Mouse (Mus musculus) hematopoietic stem cell, adult 5-6 weeks (primary cell): ENCODE results near the gene Epb41. TPM values are rescaled to one million over a fixed set of nuclear protein-coding genes. Genes with fewer than 3 reads are reported as not detected.

ENCODE experiments used
- ATAC-seq, 2 experiments: fragments of 125-278 bp in 1 of 2; replicated peaks in 1 of 2; 2 replicates each; pipeline ENCODE4 v1.8.0; 2016 to 2017; ENCODE audit warnings: inconsistent platforms in 2 of 2, mild to moderate bottlenecking in 2 of 2, moderate number of reproducible peaks in 2 of 2, low read depth in 1 of 2, moderate TSS enrichment in 1 of 2; ENCODE audit not compliant: low FRiP score in 2 of 2, poor library complexity in 2 of 2, severe bottlenecking in 2 of 2, insufficient read depth in 1 of 2, low TSS enrichment in 1 of 2
- total RNA-seq: library from RNA; stranded (forward); fragments of 172-1452, 232-1000 nt; gene quantifications from 2 replicates; pipeline ENCODE4 v1.2.3, GENCODE M21; 2017

The Epb41 gene
- total RNA-seq, 1 experiment from 2014 or later = 63.9 TPM

DNA sequence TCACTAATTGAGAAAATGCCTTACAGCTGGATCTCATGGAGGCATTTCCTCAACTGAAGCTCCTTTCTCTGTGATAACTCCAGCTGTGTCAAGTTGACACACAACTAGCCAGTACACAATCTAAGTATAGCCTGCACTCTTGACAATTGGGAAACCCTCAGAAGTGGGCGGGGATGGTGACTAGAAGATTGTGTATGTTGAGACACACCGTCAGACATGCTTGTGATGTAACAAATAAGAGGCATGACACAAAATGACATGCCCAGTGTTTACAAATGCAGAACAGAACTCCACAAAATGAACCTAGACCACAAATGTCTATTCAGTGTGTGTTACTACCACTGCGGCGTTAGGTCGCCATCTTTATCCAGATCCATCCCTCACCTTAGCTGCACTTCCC, 178.0 kb downstream of the Epb41 start:
- no peak; a peak in 1 of 4 replicates for ATAC-seq

DNA sequence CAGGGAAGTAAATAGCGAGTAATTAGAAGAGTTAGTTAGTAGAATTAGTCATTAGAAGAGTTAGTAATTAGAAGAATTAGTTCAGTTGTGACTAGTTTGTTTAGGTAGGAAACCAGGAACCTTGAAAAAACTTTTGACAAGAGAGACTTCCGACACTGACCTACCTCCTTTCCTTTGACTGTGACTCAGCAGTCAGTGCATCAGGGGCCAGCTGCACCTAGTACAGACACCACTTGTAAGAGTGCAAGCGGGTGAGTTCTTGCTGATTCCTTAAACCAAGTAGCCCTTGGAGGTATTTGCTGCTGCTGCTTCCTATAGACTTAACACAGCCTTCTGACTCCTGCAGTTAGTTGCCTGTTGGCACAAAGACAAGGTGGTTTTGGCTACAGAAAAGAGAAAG, 184.4 kb downstream of the Epb41 start:
- ATAC-seq = peak; percentile 64 to 78

DNA sequence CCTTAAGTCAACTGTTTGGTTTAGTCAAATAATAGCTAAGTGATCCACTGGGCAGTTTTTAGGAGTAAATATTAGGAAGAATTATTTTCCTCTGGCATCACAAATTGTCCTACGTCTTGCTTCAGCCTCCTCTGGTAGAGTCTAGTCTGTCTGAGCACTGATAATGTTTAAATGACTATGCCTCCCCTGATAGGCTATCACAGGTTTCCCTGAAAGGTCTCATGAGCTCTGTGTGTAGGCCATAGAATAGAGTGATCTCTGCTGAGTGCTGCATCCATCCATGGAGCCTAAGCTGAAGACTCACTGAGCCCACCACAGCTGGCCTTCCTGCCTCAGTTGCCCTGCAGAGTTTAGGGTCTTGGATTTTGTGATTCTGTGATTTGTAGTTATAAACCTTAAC, 186.6 kb downstream of the Epb41 start:
- no peak for ATAC-seq

DNA sequence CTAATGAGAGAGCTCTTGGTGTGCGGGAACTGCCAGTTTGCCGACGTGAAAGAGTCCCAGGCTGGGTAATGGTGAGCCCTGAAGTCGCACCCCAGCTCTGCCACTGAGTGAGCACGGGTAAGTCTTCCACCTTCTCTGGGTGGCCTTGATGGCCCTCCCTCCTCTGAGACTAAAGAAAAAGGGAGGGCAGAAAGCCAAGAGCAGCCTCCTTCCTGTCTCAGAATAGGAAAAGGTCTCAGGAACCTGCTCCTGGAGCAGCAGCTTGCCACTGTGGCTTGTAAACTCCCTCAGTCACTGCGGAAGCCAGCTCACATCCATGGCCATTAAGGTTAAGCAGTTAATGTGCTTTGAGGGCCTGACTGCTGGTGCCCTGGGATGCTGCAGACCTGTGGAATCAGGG, 189.7 kb downstream of the Epb41 start:
- no peak for ATAC-seq

DNA sequence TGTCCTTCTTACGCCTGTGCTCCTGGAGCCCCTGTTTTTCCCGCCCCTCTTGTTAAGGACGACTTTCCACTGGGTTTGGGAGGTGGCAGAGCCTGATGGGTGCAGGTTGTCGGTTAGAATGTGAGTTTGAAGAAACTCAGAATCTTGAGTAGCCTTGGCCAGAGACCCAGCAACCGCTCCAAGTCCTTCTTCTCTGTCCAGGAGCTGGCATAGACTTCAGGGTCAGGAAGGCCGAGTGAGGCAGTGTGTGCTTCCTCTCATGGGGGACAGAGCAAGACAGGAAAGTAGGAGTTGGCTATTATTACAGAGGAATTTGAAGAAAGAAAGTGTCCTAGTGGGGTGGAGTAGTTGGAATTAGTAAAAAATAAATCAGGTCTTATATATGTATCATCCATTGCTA, 191.6 kb downstream of the Epb41 start:
- no peak for ATAC-seq

DNA sequence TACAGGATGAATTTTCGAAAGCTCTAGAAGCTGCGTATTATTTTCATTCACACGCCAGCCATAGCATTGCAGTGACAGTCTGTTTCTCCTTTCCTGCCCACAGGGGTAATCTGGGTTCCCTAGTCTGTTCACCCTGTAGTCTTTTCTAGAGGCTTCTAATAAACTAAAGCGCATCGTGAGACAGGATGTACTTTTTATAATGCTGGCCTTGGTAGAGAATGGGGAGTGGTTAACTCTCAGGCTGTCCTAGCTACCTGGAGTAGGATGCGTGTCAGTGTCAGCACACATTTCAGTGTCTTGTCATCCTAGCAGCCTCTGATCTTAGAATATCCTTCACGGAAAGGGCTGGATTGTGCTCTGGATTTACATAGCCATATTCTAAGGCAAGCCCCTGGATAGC, 193.8 kb downstream of the Epb41 start:
- ATAC-seq = no peak

DNA sequence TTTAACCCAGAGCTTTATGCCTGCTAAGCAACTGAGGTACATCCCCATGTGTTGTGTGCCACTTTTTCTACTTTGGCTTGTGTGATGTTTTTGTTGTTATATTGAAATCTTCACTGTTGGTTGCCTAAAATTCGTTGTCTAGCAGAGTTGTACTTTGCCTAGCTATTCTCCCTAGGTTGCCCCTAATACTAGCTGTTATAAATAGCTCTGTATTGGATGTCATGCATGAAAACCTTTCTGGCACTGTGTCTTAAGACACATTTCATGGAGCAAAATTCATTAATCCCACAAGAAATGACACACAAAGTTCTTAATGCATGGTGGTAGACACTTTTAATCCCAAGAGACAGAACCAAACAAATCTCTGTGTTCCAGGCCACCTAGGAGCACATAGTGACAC, 195.4 kb downstream of the Epb41 start:
- ATAC-seq = no peak

DNA sequence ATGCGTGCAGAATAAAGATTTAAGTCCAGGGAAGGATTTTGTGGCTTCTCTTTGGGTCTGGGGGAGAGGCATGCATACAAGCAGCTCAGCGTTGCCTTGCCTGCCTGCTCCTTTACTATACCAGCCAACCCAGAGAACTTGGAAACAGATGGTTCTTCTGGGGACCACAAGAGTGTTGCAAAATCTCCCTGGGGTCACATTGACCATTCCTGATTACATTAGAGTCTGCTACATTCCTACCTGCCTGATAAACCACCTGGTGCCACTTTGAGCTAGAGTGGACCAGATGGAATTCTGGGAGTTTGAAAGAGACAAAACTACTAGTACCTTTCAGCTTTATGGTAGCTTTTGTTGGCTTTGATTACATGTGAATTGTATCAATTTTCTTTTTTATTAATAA, 198.3 kb downstream of the Epb41 start:
- no peak for ATAC-seq

DNA sequence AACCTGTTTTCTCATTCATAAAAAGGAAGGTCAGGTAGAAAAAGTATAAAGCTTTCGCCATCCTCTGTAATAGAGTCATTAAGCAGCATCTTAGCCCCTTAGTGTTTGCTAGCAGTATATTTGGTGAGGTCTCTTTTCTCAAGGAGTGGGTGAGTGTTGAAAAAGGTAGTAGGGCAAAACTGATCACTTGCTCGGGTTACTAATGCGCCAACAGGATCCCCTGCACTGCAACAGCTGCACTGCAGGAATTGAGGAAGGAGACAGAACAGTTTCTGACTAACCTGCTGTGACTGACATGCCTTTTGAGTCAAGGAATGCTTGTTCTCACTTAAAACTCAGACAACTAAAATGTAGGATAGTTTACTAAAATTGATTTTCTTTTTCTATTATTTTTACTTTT, 199.9 kb downstream of the Epb41 start:
- ATAC-seq = no peak

DNA sequence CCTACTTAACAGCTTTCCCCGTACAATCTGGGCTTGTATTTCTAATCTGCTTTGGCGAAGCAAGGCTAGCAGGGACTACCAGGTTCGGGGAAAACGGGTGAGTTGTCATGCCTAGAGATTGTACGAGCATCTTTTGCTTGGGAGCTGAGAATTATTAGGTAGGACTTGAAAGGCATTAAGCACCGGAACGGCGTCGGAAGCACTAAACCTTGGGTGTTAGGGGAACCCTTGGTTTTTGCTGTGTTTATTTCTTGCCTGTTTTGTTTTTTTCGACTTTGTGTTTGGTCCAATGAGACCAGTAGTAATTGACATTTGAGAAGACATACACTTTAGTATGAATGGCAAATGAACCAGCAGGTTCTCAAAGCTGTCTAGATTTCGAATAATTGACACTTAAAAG, 200.6 kb downstream of the Epb41 start:
- no peak for ATAC-seq

DNA sequence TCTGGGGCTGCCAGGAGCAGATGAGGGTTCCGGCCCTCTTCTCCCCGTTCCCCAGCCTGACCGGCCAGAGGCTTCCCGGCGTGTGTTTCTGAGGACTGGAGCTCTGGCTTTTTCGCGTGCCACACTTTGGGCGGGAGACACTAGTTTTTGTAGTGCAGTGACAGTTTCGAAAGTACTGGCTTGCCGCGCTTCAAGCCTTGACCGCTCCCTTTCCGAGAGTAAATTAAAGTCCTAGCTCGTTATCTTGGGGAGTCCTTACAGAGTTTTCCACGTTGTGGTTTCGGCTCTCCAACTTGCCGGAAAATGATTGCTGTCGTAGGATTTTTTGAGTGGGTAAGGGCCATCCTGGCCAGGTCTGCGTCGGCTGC, 201.0 kb downstream of the Epb41 start:
- ATAC-seq = peak; percentile 18 to 20; a peak in 1 of 4 replicates

Other genes starting within 250 kb of the Epb41 start
- 0.40 and 0.44 TPM in 2 replicates for gene Ptpru, start 237.0 kb downstream of the Epb41 start, total RNA-seq
- gene Mecr, start 231.9 kb downstream of the Epb41 start, total RNA-seq = 22.0 and 25.9 TPM in 2 replicates
- 66.5 and 97.5 TPM in 2 replicates for gene Srsf4, start 201.7 kb downstream of the Epb41 start, total RNA-seq
- gene Tmem200b, start 153.6 kb downstream of the Epb41 start, total RNA-seq = 0.79 TPM in 1 of 2 replicates, not detected in the other
- gene Gm10300, start 624 bp downstream of the Epb41 start, total RNA-seq = 1.4 and 2.3 TPM in 2 replicates
- gene Oprd1, start 69.2 kb upstream of the Epb41 start, total RNA-seq = 0.06 TPM in 1 of 2 replicates, not detected in the other
- gene Ythdf2, start 137.0 kb upstream of the Epb41 start, total RNA-seq = 77.9 and 81.3 TPM in 2 replicates
- 25.0 and 31.9 TPM in 2 replicates for gene Gmeb1, start 186.3 kb upstream of the Epb41 start, total RNA-seq
- gene Taf12, start 199.1 kb upstream of the Epb41 start, total RNA-seq = 21.3 and 44.1 TPM in 2 replicates
- gene Rab42, start 228.1 kb upstream of the Epb41 start, total RNA-seq = not detected in 2 replicates